Mouse (Mus musculus) layer of hippocampus, adult 9-10 months (tissue): Measurements from ENCODE around the gene Abraxas2.

Experiments
- DNase-seq: peaks from one replicate; pipeline ENCODE4 v3.0.0; 2022; ENCODE audit warnings: low spot score

The Abraxas2 gene

GRCm38 (mm10) chr7:132853946-132854345, 5.1 kb upstream of the Abraxas2 start:
- no peak for DNase-seq

- no peak for DNase-seq
Observed at GRCm38 (mm10) chr7:132856083-132856482, 2.9 kb upstream of the Abraxas2 start.

GRCm38 (mm10) chr7:132858043-132858608, 899 bp upstream of the Abraxas2 start:
- DNase-seq = no peak

GRCm38 (mm10) chr7:132866316-132866715, 7.3 kb downstream of the Abraxas2 start:
- DNase-seq = no peak

GRCm38 (mm10) chr7:132873043-132873442, 14.0 kb downstream of the Abraxas2 start:
- DNase-seq = no peak

- DNase-seq = no peak
Observed at GRCm38 (mm10) chr7:132875391-132876086, 16.5 kb downstream of the Abraxas2 start.

GRCm38 (mm10) chr7:132880276-132880675, 21.3 kb downstream of the Abraxas2 start:
- DNase-seq = no peak

GRCm38 (mm10) chr7:132882343-132882742, 23.3 kb downstream of the Abraxas2 start:
- no peak for DNase-seq

- DNase-seq = no peak
Observed at GRCm38 (mm10) chr7:132884031-132884430, 25.0 kb downstream of the Abraxas2 start.

- no peak for DNase-seq
Observed at GRCm38 (mm10) chr7:132887019-132887804, 28.2 kb downstream of the Abraxas2 start.

GRCm38 (mm10) chr7:132888052-132888451, 29.0 kb downstream of the Abraxas2 start:
- DNase-seq = no peak

- no peak for DNase-seq
Observed at GRCm38 (mm10) chr7:132888518-132889249, 29.7 kb downstream of the Abraxas2 start.

- DNase-seq = no peak
Observed at GRCm38 (mm10) chr7:132889691-132890090, 30.7 kb downstream of the Abraxas2 start.

- DNase-seq = no peak
Observed at GRCm38 (mm10) chr7:132890201-132890600, 31.2 kb downstream of the Abraxas2 start.

GRCm38 (mm10) chr7:132891561-132892310, 32.7 kb downstream of the Abraxas2 start:
- peak; percentile 20 for DNase-seq

- DNase-seq = no peak
Observed at GRCm38 (mm10) chr7:132892311-132892661, 33.3 kb downstream of the Abraxas2 start.

- DNase-seq = no peak
Observed at GRCm38 (mm10) chr7:132892806-132893205, 33.8 kb downstream of the Abraxas2 start.

GRCm38 (mm10) chr7:132893336-132893735, 34.3 kb downstream of the Abraxas2 start:
- DNase-seq = no peak

- no peak for DNase-seq
Observed at GRCm38 (mm10) chr7:132894841-132895555, 36.0 kb downstream of the Abraxas2 start.

GRCm38 (mm10) chr7:132896206-132896815, 37.3 kb downstream of the Abraxas2 start:
- DNase-seq = no peak

- DNase-seq = no peak
Observed at GRCm38 (mm10) chr7:132897258-132897657, 38.2 kb downstream of the Abraxas2 start.
